Mouse (Mus musculus) intestine, embryonic 16.5 days (tissue): ENCODE measurements at regions not wholly inside any gene's neighbourhood (a gene's known extent, or its start where the extent isn't known, plus 50 kb on each side); places are given as distances from the start of the nearest gene placed in this dataset.

Experiments used
- ATAC-seq: fragments of 200-750 bp; cut with Nextera tagmentation; 2 replicates; pipeline ENCODE4 v1.8.0; 2017; ENCODE audit warnings: moderate TSS enrichment, moderate library complexity
- H3K27ac ChIP-seq: fragments of 300-500 bp; sonication (generic); 2 replicates; pipeline ENCODE4 v1.5.1; 2014; ENCODE audit warnings: mild to moderate bottlenecking, low read length
- H3K27me3 ChIP-seq: fragments of 300-500 bp; sonication (generic); replicated peaks from 2 replicates; pipeline ENCODE4 v1.6.1; 2014; ENCODE audit warnings: low read length, control low read depth, mixed read lengths; ENCODE audit not compliant: control insufficient read depth, insufficient read depth
- H3K36me3 ChIP-seq: fragments of 300-500 bp; sonication (generic); 2 replicates; pipeline ENCODE4 v1.6.1; 2014; ENCODE audit warnings: low read length, control low read depth; ENCODE audit not compliant: control insufficient read depth, insufficient read depth
- H3K4me1 ChIP-seq: fragments of 300-500 bp; sonication (generic); 2 replicates; pipeline ENCODE4 v1.6.1; 2014; ENCODE audit warnings: low read length, control low read depth, mixed read lengths; ENCODE audit not compliant: control insufficient read depth, insufficient read depth
- H3K4me2 ChIP-seq: fragments of 300-500 bp; sonication (generic); 2 replicates; pipeline ENCODE4 v1.6.1; 2014; ENCODE audit warnings: low read depth, low read length, control low read depth
- H3K4me3 ChIP-seq: fragments of 300-500 bp; sonication (generic); 2 replicates; pipeline ENCODE4 v1.5.1; 2014; ENCODE audit warnings: mild to moderate bottlenecking, low read length
- H3K9ac ChIP-seq: fragments of 300-500 bp; sonication (generic); 2 replicates; pipeline ENCODE4 v1.6.1; 2014; ENCODE audit warnings: low read depth, low read length
- H3K9me3 ChIP-seq: fragments of 300-500 bp; sonication (generic); 2 replicates; pipeline ENCODE4 v1.6.1; 2016; ENCODE audit warnings: low read length, control low read depth; ENCODE audit not compliant: control insufficient read depth
- WGBS: fragments of 180-500 bp; shearing (Covaris S2); extraction: QIAGEN DNeasy Blood & Tissue Kit; methylation state at CpG from one replicate; pipeline ENCODE4 v1.1.7; 2014; 5-methylcytosine and 5-hydroxymethylcytosine counted together

GRCm38 (mm10) chr3:128002905-128003641 is 106.9 kb upstream of the Fam241a start:
- WGBS, result 69% methylated on average over 18 of the region's 18 CpGs
- ATAC-seq, result no peak
- no peak overlapping the region for H3K4me2 ChIP-seq

GRCm38 (mm10) chr3:128001924-128002501 is 105.9 kb upstream of the Fam241a start:
- no peak for ATAC-seq
- WGBS, result 76% methylated on average over 6 of the region's 6 CpGs
- Histone ChIP-seq H3K9me3 (no peaks in the 10 kb centered on the region), H3K27ac (no peak overlapping the region), H3K27me3 (0 out of 2 replicates have a peak, but pooled peaks cover 2% of the 10 kb centered on the region), H3K36me3 (no peaks in the 10 kb centered on the region), H3K4me1 (no peaks in the 10 kb centered on the region), H3K4me3 (no peak overlapping the region), H3K9ac (no peak overlapping the region), H3K4me2 (no peak overlapping the region)

More at GRCm38 (mm10) chr3:128002905-128003641, 106.9 kb upstream of the Fam241a start:
- Histone ChIP-seq H3K9ac (no peak overlapping the region), H3K36me3 (no peaks in the 10 kb centered on the region), H3K4me1 (no peaks in the 10 kb centered on the region), H3K4me3 (no peak overlapping the region), H3K27ac (no peak overlapping the region), H3K9me3 (no peaks in the 10 kb centered on the region), H3K27me3 (0 out of 2 replicates have a peak, but pooled peaks cover 2% of the 10 kb centered on the region)

DNA sequence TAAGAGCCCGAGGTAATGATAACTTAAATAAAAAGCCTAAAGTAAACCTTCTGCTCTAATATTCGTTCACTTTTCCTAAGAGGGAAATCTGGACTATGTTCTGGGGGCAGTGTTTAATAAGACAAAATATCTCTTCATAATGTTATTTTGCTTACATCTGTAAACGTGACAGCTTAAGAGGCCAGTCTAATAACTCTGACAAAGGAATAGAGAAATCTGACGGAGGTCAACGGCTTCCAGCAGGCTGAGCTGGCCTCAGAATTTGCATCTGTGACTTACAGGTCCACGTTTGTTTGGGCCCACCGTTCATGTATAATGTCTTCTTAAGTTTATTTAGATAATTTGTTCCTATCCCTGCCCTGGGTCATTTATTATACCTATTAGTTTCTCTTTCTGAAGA is 99.6 kb upstream of the Fam241a start:
- Histone ChIP-seq H3K27ac (no peak overlapping the region), H3K27me3 (no peaks in the 10 kb centered on the region), H3K4me1 (0 out of 2 replicates have a peak, but pooled peaks cover 2% of the 10 kb centered on the region), H3K4me3 (no peak overlapping the region), H3K4me2 (no peak overlapping the region), H3K9me3 (no peaks in the 10 kb centered on the region), H3K9ac (no peak overlapping the region), H3K36me3 (no peaks in the 10 kb centered on the region)
- 26% methylated on average over 7 of the region's 7 CpGs for WGBS
- peak; percentile 36; the same call in 1 of the 2 replicates for ATAC-seq

DNA sequence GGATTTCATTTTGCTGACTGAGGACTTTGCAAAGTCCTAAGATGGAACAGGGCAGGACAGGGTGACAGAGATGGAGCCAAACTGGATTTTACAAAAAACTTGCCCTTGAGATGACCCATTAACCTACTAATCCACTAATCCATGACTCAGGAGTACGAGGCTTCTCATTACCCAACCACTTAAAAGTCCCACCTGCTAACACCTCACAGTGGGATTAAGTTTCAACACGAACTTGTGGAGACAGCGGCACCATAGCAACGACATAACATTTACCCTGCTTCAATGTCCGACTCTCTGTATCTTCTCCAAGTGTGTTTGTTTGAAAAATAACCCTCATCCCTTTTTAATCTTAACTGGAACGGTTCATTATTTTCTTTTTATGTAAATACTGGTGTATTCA is 91.5 kb upstream of the Fam241a start:
- Histone ChIP-seq H3K36me3 (no peaks in the 10 kb centered on the region), H3K4me3 (no peak overlapping the region), H3K9me3 (no peaks in the 10 kb centered on the region), H3K4me1 (no peaks in the 10 kb centered on the region), H3K27ac (no peak overlapping the region), H3K4me2 (no peak overlapping the region), H3K9ac (no peak overlapping the region), H3K27me3 (no peaks in the 10 kb centered on the region)
- 46% methylated on average over 6 of the region's 6 CpGs for WGBS
- ATAC-seq, result no peak

DNA sequence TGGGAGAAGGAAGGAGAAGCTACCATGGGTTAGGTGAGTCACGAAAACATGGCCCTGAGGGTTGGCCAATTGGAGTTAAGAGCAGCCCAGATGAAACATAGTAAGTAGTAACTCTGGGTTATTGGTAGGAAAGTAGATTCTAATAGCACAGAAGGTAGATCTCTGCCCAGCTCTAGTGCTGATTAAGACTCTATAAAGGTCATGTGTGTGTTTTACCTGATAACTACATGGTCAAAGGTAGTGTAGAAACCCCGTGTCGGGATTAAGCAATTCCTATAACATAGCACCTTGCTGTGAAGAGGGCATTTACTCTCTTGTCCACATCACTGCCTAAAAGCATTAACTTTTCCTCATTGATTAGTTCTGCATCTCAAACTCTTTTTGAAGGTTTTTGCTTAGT is 89.0 kb upstream of the Fam241a start:
- H3K36me3 ChIP-seq, result no peaks in the 10 kb centered on the region
- no peak overlapping the region for H3K4me3 ChIP-seq
- no peak overlapping the region for H3K4me2 ChIP-seq
- no peaks in the 10 kb centered on the region for H3K9me3 ChIP-seq
- H3K9ac ChIP-seq, result no peak overlapping the region
- WGBS, result 81% methylated on average over 3 of the region's 3 CpGs
- no peak overlapping the region for H3K27ac ChIP-seq
- peak; percentile 53; the same call in 1 of the 2 replicates for ATAC-seq
- H3K4me1 ChIP-seq, result no peaks in the 10 kb centered on the region
- H3K27me3 ChIP-seq, result no peaks in the 10 kb centered on the region

DNA sequence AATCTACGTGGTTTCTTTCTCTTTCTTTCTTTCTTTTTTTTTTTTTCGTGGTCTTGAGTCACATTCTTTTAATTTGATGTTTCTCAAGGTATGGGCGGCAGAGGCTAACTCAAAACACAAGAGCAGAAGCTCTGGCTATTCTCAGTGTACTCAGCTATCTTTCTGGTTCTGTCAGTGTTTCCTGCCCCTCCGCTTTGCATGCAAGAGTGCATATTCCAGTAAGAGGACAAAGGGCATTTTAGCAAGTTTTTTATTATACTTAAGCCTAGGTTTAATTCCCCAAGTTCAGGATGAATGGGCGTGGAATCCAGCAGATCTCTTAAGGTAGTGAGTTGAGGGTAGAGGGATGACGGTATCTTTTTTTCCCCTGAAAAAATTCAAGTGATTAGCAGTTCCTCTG is 81.1 kb upstream of the Fam241a start:
- Histone ChIP-seq H3K4me2 (no peak overlapping the region), H3K27ac (no peak overlapping the region; the same call in 1 of the 2 replicates), H3K4me1 (no peaks in the 10 kb centered on the region), H3K27me3 (no peaks in the 10 kb centered on the region), H3K4me3 (no peak overlapping the region), H3K9ac (no peak overlapping the region), H3K36me3 (no peaks in the 10 kb centered on the region), H3K9me3 (no peaks in the 10 kb centered on the region)
- peak; percentile 85 for ATAC-seq
- WGBS, result 36% methylated on average over 6 of the region's 6 CpGs

- Histone ChIP-seq H3K4me2 (no peak overlapping the region), H3K27ac (no peak overlapping the region), H3K4me1 (no peaks in the 10 kb centered on the region), H3K36me3 (no peaks in the 10 kb centered on the region), H3K9ac (no peak overlapping the region), H3K27me3 (no peaks in the 10 kb centered on the region), H3K9me3 (no peaks in the 10 kb centered on the region), H3K4me3 (no peak overlapping the region)
- WGBS, result 4% methylated on average over 5 of the region's 5 CpGs
- no peak for ATAC-seq
Measured at GRCm38 (mm10) chr3:127970891-127971290, 74.8 kb upstream of the Fam241a start.

DNA sequence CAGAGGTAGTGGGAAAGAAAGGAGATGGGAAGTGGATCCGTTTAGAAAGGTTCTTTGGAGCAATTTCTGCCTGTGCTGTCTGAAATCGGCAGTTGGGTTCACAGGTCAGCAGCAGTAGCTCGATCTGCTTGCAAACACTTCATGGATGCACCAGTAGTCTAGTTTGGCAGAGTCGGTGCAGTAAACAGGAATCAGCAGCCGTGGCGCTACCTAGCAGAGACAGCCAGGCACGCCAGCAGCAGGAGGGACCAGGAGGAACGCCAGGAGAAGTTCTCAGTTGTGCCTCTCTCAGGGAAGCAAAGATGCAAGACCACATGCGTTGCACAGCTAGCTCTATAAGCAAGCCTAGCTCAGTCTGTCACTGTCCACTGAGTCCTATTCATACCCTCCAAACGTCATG is 71.0 kb upstream of the Fam241a start:
- Histone ChIP-seq H3K4me2 (no peak overlapping the region), H3K27ac (no peak overlapping the region), H3K36me3 (no peaks in the 10 kb centered on the region), H3K4me1 (no peaks in the 10 kb centered on the region), H3K27me3 (no peaks in the 10 kb centered on the region), H3K9me3 (no peaks in the 10 kb centered on the region), H3K4me3 (no peak overlapping the region), H3K9ac (no peak overlapping the region)
- ATAC-seq, result no peak
- WGBS, result 78% methylated on average over 10 of the region's 10 CpGs

GRCm38 (mm10) chr3:127966214-127966613 is 70.1 kb upstream of the Fam241a start:
- H3K9ac ChIP-seq, result no peak overlapping the region
- H3K4me2 ChIP-seq, result no peak overlapping the region
- ATAC-seq, result no peak
- no peak overlapping the region for H3K27ac ChIP-seq
- no peaks in the 10 kb centered on the region for H3K36me3 ChIP-seq
- H3K4me1 ChIP-seq, result no peaks in the 10 kb centered on the region
- no peaks in the 10 kb centered on the region for H3K9me3 ChIP-seq
- H3K4me3 ChIP-seq, result no peak overlapping the region
- WGBS, result 80% methylated on average over 4 of the region's 4 CpGs
- no peaks in the 10 kb centered on the region for H3K27me3 ChIP-seq
